Mouse (Mus musculus) T-helper 2 cell (primary cell): Measurements from ENCODE around the gene Ssrp1.

Experiments used
- in situ Hi-C: fragments of 300-600 bp; cut with MboI, MseI; formaldehyde crosslinking; loops from one replicate; pipeline ENCODE4 v1.15.1; 2025; ENCODE audit warnings: high pct_unique_total_duplicates

The Ssrp1 gene

DNA sequence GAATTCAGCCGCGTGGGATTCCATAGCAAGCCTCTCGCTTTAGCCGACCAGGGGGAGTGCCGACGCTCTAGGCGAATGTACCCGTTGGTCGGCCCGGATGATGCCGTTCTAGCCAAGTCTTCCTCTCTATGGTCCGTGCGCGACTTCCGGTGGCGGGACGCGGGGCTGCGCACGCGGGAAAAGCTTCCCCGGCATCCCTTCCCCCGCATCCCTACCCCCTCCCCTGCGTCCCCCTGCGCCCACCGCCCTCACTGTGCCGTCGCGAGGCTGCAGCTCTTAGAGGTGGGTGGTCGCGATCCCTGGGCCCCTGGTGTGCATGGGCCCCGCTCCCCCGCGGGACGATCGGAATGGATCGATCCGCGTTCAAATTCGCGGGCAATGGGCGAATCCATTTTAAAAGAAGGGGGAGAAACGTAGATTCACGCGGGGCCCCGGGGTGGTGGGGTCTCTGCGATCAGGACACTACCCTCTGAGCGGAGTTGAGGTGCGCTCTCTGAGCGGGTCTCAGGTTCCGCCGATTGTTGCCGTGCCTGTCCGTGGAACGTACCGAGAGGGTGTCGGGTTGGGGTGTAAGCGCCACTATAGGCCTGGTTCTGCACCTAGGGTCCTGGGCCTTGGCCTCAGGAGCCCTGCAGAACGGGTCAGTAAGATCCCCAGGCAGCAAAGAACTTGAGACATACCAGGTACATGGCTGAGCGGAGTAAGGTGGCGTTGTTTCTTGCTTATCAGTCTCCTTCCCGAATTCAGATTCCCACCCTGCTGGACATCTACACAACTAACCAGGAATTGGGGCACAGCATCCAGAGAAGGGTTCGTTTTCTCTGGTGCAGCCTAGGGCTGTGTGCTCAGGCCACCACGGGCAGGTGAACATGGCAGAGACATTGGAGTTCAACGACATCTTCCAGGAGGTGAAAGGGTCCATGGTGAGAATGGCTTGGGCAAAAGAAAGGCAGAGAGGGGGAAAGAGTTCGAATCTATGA is at the start of gene Ssrp1, which contains the start of gene P2rx3:
Gene Ssrp1, plus strand, starts transcription at position 188 of the 980 bp plus-strand sequence.
Gene P2rx3, minus strand, starts transcription at position 416 of the 980 bp plus-strand sequence.
- in situ Hi-C loops = loop anchor here (5.0 to 25.0 kb wide), 2 partner anchors 200 to 1400 kb away; partner anchors contain the start of genes Slc43a1 and Zc3h15

DNA sequence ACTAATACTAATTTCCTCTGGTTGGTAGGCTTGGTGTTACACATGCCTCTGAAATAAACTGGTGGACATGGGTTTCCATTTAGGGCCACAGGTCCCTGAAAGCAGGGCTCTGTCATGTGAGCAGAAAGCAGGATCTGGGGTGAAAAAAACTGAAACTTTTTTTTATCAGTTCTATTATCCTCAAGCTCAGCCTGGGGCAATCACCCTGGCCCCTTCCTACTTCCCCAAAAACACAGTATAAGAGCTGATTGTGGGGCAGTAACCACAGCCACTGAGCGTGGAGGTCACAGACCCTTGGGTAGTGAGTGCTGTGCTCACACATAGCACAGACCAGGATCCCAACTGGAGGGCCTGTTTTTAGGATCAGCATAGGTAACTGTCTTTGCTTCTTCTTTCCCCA is 49.1 kb upstream of the Ssrp1 start, which contains the start of gene Prg3:
Gene Prg3, plus strand, starts transcription at position 286 of the 400 bp plus-strand sequence.
- in situ Hi-C loops = no loop called here

DNA sequence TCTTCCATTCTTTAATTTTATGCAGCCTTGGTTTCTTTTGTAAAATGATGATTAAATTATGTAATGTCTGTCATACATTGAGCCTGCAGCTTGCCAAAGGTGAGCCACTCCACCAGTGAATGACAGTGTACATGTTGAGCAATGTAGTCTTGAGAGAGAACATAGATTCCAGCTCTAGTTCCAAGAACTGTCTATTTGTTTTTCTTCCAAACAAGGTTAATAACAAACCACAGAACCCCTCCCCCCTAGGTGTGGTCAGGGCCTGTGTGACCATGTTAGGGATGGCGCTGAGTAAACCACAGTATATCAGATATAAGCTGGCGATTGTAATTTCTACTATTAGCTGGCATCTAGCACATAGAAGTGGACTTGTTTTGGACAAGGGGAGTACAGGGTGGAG is 40.7 kb upstream of the Ssrp1 start:
- in situ Hi-C loops = no loop called here

DNA sequence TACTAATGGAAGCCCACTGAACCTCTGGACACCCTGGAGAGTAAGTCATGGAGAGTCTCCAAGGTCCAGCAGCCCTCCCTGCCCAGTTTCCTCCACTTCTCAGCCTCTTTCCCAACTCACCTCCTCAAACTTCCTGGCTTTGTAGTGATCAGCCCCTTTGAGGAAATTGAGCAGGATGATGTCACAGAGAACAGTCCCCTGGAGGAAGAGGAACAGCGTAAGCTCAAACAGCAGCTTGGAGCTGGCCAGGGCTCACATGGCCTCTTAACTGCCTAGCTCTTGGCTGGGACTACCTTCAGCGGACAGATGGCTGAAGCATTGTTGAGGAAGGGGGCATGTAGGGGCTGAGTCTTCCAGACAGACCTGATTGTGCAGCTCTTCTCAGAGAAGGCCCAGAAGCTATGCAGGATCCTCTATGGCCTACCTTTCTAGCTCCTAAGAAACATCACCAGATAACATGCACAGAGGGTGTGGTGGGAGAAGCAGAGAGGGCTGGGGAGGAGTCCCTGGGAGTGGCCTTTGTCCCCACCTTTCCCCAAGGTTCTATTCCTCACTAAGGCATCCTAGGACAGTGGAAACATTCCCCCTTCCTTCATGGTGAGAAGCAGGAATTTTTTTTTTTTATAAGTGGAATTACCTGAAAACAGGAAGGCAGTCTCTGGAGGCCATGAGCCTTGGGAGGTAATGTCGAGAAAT is 37.4 kb upstream of the Ssrp1 start:
- in situ Hi-C loops = no loop called here

DNA sequence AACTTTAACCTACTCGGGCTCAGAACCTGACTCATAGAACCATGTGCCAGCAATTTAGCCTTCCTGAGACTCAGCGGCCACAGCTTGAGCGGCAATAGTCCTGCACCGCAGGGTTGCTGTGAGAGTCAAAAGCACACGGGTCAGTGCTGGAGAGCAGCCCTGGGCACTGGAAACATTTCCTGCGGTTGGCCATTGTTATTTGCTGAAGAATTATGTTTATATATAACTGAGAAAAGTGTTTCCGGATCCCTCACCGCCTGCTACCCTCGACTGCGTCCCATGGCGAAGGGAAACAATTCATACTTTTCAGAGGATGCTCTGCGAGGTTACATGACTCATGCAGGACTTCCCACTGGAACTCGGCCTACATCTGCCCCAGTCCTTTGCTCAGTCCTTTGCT is 35.5 kb upstream of the Ssrp1 start:
- in situ Hi-C loops = no loop called here

DNA sequence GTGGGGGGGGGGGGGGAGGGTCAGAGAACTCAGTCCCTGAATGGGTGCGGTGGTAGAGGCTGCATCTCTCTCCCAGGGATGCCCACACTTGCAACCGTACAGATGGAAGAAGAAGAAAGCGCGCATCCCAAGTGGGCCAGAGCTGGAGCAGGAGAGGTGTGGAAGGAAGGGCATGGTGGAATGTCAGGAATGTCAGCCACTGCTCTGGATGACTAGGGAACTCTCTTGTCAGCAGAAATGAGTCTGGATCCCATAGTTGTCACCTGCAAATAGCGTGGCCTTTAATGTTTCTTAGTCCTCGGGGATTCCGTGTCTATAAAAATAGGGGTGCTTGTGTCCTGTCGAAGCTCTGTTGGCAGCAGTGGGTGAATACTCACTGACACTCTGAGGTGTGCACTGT is 34.5 kb upstream of the Ssrp1 start:
- in situ Hi-C loops = no loop called here

DNA sequence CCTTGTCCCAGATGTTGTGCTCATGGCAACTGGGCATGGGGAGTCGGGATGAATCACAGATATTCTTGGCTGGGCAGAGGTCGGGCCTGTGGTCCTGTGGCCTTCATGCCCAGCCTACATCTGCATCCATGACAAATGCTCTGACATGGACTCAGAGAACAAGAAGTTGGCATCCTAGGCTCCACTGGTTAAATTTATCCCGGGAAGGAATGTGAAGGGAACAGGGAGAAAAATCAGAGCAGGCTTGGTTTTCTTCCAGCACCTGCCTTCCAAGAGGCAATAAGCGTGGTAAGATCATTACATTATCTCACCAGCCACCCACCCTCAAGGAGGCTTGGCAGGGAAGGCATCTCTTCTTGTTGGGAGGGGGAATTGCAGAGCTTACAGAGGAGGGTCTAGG is 32.7 kb upstream of the Ssrp1 start:
- in situ Hi-C loops = no loop called here

DNA sequence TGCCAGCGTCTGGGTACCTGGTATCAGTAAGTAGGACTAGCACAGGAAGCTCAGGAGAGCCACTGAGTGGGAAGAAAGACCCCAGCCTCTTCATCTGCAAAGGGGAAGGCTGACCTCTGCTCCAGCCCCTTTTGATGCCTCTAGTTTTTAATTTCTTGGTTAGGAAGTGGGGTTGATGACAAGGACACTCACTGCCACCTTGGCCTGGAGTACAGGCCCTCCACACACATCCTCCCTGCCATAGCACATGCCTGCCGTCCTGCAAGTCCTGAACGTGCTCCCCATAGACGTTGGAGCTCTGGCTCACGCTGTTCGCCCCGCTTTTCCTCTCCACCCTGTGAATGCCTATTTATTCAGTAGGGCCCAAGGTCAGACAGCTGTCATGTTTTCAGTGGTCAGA is 30.4 kb upstream of the Ssrp1 start:
- in situ Hi-C loops = no loop called here

DNA sequence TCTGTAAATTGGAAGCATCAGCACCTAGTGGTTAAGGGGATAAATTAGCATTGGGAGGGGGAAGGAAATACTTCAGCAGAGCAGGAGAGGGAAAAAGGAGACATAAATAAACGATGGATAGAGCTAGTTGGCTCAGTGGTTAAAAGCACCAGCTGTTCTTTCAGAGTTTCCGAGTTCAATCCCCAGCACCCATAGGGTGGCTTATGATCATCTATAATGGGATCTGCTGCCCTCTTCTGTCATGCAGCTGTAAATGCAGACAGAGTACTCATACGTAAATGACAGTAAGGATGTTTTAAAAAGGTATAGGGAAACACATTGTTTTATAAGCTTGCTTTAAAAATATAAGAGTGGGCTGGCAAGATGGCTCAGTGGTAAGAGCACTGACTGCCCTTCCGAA is 29.3 kb upstream of the Ssrp1 start:
- in situ Hi-C loops = no loop called here

DNA sequence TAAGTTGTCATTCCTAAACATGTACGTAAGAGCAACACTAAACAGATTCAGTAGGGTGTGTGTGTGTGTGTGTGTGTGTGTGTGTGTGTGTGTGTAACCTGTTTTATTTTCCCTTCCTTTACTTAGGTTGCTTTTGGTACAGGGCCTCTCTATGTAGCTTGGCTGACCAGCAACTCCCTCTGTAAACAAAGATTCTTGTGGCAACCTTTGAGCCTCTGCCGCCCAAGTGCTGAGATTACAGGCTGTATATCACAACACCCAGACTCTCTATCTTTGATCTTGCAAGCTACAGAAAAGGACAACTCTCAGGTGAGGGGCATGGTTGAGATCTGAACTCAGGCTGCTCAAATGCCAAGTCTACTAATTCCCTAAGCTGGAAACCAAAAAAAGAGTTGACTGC is 27.8 kb upstream of the Ssrp1 start:
- in situ Hi-C loops = no loop called here

DNA sequence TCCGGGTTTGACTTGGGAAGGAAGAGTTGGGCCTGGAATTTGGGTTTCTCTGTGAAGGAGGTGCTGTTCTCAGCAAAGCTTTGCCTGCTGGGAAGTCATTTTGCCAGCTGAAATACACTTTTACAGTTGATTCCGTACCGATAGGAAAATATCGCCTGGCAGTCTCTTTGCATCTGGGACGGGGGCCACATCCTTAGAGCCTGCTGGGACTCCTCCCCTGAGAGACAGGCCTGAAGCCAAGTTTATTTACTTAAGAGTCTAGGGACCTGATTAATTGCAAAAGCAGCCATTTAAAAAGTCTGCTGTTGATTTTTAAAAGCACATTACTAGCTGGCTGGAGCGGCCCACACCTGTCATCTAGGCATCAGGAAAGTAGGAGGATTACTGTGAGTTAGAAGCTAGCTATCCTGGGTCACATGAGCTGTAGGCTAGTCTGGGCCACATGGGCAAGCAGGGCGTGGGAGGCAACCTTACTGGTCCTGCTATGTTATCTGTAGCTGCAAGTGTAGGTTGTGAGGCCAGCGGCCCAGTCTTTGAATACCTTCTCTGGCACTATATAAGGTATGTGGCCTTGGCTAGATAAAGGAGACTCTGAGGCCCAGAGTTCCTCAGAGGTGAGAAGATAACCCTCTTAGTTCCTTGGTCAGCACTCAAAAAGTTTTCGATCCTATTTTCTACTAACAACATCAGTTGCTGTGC is 25.0 kb upstream of the Ssrp1 start:
- in situ Hi-C loops = no loop called here

DNA sequence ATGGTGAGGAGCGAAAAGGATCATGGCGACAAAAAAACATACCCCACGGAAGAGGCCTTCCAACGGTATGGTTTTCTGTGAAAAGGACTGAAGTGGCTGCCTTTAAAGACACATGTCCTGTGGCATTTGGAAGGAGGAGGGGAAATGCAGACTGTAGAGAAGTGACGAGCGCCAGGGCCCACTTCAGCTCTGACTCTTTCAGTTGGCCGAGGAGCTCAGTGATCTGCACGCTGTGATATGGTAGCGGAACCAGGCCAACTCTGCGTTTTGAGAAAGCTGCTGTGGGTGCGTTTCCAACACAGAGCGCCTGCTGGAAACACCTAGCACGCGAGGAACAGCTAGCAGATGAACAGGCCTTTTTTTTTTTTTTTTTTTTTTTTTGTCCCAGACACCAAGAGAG is 24.4 kb upstream of the Ssrp1 start:
- in situ Hi-C loops = no loop called here

DNA sequence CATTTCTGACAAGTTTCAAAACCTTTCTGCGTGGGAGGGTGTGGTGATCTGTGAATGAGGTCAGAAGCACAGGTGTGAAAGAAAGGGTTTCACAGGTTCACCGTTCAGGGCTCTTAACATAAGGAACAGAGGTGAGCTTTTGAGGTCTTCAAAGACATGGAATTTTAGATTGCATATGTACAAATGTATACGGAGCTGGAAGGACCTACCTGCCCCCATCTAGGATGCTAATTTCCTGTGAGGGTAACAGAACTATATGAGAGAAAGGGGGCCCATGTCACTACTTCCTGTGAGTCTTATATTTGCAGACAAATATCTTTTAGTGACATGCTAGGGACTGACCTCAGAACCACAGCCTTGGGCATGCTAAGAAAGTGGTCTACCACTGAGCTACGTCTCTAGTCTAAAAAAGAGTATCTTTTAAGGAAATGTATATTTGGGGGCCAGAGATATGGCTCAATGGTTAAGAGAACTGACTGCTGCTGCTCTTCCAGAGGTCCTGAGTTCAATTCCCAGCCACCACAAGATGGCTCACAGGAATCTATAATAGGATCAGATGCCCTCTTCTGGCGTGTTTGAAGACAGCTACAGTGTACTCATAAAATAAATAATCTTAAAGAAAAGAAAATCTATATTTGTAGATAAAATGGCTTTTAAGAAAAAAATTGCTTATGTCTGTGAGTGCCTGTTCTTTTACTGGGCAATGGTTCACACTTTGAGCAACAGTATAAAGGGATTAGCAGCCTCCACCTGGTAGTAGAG is 23.0 kb upstream of the Ssrp1 start:
- in situ Hi-C loops = no loop called here

DNA sequence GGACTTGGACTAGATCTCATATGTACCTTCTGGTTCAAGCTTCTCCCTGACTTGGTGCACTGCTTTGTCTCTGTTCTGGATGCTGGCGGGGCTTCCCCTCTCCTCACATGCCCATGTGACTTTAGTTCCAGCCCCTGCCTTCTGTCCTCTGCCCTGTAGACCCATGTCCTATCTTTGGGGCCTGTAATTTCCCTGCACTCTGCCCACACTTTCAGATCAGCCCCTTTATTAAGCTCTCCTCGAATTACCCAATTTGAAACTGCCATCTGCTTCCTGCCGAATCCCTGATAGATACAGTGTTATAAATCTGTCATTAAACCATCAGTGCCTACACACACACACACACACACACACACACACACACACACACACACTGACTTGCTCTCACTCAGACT is 22.4 kb upstream of the Ssrp1 start:
- in situ Hi-C loops = no loop called here

DNA sequence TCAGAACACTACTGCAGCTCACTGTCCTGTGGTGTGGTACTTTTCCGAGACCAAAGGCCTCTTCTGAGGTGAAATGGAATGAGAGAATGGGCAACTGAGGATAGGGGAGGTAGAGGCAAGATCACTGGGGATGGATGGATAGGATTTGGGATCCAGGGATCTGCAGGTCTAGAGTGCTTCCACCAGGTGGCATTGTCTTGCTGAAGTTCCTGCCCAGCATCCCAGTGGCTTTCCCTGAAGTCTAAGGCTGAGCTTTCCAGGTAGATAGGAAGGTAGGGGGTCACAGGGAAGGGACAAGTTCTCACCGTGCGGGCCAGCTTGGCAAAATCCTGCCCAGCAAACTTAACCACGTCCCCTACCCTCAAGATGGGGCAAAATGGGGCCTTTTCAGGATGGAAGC is 15.0 kb upstream of the Ssrp1 start:
- in situ Hi-C loops = loop anchor here (10.0 kb wide), 1 partner anchor 147 kb away; no protein-coding TSS in a partner anchor

DNA sequence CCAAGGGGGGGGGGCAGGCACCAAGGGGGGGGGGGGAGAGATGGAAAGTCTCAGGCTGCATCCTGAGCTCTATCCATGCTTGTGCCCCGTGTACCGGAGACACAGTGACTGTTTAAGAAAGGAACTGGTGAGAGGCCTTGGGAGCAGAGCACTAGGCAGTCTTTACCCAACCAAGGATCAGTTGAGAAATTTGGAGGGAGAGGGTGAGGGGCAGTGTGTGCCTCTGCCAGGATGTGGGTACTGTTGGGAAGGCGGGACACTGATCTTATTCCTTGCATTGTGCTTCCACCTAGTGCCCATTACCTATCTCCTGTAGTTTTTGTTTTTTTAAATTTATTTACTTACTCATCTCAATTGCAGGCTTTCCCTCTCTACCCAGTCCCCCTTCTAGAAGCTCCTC is 10.9 kb upstream of the Ssrp1 start:
- in situ Hi-C loops = loop anchor here (10.0 to 25.0 kb wide), 2 partner anchors 151 to 1389 kb away; partner anchors contain the start of gene Zc3h15

DNA sequence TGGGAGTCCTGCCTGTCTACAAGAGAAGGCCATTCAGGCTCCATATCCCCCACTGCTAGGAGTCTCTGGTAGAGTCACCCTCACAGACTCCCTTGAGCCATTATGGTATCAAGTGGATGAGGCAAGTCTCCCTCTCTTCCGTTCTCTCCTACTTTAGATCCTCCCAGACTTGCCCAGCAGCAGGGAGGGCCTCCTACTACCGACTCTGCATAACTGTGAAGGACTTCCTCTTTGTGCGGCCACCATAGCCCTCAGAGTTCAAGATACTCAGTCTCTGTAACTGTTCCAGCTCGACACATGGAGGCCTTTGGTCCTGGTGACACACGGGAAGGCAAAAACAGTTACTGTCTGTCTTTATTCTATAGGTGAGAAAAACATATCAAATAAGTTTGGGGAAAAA is 9.8 kb upstream of the Ssrp1 start:
- in situ Hi-C loops = loop anchor here (10.0 to 25.0 kb wide), 2 partner anchors 152 to 1390 kb away; partner anchors contain the start of gene Zc3h15

DNA sequence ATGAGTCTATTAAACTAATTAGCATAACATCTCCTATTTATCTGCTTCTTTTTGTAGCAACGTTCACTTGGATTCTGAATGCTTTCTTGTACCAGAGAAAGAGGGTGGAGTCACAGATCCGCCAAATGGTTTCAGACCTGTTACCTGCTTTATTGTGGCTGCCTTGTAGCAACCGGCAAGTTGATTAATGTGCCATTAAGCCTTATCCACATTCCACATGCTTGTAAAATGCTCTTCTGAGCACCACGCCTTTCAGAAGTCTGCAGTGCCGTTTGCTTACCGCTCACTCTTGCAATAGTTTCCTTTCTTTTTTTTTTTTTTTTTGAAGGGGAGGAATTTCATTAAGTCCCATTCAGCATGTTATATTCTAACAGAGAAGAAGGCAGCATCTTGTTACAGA is 7.1 kb upstream of the Ssrp1 start:
- in situ Hi-C loops = loop anchor here (10.0 to 25.0 kb wide), 2 partner anchors 155 to 1393 kb away; partner anchors contain the start of gene Zc3h15

DNA sequence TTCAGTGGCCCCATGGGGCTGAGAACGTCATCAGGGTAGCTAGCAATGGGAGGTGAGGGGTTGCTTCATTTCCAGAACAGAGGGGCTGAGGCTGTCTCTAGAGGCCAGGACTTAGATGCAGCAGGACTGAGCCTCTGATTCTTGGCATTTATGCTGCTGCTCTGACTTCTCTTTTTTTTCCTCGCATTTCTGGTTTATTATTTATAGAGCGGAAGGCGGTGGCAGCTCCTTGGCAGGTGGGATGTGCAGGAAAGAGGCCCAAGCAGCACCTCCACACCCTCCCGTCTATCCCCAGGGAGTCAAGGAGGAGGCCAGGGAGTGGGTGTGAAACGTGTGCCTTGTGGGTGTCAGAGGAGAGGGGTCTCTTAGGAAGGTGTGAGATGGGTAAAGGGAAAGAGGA is 6.0 kb upstream of the Ssrp1 start:
- in situ Hi-C loops = loop anchor here (25.0 kb wide), 1 partner anchor 1394 kb away; the partner anchor contains the start of gene Zc3h15

DNA sequence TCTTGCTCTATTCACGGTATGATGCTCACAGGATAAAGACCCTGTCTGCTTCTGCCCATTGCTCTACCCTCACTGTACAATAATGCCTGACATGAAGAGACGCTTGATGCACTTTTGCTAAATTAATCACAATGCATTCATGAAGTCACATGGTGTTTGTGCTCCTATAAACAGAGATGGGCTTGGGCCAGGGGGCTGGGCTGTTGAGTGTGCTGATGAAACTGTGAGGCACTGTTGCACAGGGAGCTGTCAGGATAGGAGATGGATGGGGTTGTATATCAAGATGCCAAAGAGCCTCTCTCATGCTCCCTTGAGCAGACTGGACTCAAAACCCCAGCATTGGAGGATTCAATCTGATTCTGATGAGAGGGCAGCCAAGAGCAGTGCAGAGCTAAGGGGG is 3.9 kb upstream of the Ssrp1 start:
- in situ Hi-C loops = loop anchor here (25.0 kb wide), 1 partner anchor 1396 kb away; the partner anchor contains the start of gene Zc3h15

DNA sequence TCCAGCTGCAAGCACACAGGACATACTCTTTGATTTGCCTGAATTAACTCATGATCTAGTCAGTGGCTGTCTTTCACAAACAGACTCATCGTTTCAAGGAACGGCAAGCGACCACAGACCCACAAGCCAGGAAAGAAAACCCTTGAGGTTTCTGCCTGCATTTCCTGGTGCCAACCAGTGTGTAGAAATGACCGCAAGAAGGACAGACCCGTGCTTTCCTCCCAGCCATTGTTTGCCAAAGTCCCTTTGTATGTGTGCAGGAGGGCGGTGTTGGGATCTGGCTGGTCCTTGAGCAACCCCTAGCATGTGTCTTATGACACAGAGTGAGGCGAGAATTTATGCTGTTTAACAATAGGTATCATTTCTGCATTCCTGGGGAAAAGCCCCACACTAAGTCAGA is 2.9 kb upstream of the Ssrp1 start:
- in situ Hi-C loops = loop anchor here (25.0 kb wide), 1 partner anchor 1397 kb away; the partner anchor contains the start of gene Zc3h15
